Mouse (Mus musculus): ENCODE data around the gene Camta1.

GRCm38 (mm10) chr4:150962231-150962630 is 899.4 kb downstream of the Camta1 start:
- TF ChIP-seq GATA1 (IDR thresholded peaks at IDR 0.05; ENCODE audit: low read length) (no peak), TAL1 (IDR thresholded peaks at IDR 0.05; ENCODE audit: low read length) (no peak)
